Mouse (Mus musculus) urinary bladder, adult 18-20 months (tissue): Measurements from ENCODE around the gene 9130230L23Rik.
"Not testable (repeated sequence)": the region's sequence is repeated elsewhere in the genome, so short reads cannot be mapped to it uniquely, and the experiment has no call there.

Experiments used
- DNase-seq, 2 experiments: peaks; one replicate each; pipeline ENCODE4 v3.0.0; 2022; ENCODE audit warnings: low spot score in 2 of 2, mixed read lengths in 2 of 2

The 9130230L23Rik gene

DNA sequence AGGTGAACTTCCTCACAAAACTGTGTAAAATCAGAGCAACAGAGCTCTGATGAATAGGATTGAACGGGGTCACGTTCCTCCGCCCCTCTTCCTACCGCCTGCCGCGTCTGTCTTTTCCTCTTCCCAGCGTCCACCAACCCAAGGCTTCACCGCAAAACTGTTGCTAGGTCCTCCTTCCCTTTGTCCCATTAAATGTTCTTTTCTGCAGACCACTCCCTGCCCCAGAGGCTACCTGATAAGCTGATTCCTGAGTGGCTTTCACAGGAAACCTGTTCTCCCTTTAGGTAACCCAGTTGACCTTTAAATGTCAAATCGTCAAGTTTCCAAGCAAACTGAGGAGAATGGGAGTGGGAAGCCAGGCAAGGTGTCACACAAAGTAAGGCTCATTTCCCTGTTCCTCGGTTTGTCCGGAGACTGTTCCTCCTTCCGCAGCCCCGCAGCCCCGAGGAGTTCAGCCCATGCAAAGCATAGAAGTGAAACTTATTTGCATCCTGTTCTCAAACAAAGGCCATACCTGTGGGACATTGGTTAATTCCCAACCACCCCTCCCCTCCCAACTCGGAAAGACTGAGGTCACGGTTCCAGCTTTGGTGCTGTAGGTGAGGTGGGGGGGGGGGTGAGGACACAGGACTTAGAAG is 1.1 kb upstream of the 9130230L23Rik start:
- DNase-seq = peak in 1 of 2 experiments; percentile 20

DNA sequence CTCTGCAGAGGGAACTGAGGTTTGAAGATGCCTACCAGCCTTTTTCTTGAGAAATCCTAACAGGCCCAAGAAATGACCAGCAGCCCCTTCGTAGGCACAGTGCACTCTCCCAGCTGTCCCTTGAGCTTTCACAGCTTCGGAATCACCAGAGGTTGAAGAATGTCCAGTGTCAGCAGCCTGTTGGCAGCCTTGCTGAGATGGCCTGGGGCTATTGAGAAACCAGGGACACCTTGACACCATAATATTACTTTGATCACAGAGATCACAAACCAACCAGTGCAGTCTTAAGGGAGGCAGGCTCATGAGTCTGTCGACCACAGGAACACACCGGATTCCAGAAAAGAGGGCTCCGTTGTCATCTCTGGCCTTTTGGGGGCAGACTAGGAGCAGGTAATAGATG is 2.9 kb downstream of the 9130230L23Rik start:
- DNase-seq = no peak

DNA sequence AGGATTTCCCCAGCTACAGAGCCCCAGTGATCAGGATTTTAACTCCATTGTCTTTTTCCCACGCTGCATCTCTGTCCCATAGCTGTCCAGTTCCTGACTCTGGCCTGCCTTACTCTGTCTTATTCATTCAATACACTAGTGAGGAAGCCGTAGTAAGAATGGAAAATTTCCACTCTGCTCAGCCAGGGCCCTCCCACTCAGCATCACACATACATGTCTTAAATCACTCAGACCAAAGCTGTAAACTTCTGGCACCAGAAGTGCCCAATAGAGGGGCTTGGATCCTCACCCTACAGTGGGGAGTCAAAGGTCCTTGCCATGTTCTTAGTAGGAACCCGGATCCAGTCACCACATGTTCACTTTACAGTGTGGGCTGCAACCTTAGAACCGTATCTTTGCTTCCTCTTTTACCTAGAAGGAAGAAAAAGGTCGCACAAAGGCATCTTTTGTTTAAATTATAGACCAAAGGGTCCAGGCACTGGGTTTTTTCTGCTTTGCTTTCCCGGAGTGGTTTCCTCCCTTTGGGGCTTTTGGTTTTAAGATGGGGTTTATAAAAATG is 3.4 kb downstream of the 9130230L23Rik start:
- DNase-seq = no peak

DNA sequence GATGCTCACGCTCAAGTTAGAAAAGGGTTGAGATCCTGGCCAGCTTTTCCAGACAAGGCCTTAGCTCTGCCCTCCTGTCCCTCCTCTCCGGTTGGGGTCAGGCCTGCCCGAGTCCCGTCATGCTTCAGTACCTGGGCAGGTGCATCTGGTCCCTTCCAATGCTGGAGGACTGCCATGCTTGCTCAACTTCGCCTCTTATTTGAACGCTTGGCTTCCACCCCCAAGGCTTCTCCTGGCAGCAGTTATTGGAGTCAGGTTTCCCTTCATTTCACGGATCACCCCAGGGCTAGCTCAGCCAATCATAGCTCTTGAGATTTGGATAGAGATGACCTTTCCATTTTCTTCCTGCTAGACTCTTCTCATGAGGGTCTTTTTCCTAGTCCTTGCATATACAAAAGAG is 4.0 kb downstream of the 9130230L23Rik start:
- DNase-seq = no peak

DNA sequence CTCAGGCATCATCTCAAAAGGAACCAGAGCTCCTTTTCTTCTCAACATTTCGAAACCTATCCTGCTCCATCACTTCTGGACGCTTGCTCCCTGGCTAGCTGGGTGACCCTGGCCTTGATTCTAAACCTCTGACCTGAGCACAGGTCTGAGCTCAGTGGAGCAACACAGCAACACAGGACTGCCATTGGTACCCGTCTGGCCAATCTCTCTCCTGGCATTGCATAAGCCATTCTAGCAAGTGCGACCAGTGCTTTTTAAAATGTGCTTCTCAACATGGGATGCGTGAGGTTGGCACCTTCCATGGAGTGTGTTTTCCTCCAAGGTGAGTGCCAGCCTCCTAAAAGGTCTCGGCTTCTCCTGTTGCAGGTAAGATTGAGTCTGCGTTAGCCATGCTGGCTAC is 5.0 kb downstream of the 9130230L23Rik start:
- no peak for DNase-seq

DNA sequence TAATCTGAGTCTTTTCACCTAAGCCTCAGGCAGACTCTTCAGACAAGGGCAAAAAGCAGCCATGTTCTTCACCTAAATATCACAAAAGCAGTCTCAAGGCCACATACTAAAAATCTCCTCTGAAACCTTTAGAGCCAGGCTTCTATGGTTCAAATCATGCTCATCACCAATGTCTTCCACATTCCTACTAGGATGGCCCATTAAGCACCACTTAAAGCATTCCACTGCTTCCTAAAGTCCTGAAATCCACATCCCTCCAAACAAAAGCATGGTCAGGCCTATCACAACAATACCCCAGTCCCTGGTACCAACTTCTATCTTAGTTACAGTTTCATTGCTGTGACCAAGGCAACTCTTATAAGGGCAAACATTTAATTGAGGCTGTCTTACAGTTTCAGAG is 6.3 kb downstream of the 9130230L23Rik start:
- DNase-seq = no peak

DNA sequence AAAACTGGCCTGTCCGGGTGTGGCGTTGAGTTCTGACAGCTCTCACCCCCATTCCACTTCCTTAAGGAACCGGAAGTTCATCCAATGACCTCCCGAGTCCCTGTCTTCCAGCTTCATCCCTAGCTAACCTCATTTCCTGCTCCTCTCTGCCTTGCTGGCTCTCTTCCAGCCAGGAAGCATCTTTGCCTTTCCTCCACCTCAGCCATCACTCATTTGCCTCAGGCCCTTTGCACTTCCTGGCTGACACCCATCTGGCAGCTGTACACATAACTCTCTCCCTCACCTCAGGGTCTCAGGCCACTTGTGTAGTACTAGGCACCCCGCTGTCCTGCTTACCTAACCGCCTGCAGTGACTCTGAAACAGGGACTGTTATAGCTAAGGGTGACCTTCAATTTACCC is 9.4 kb downstream of the 9130230L23Rik start:
- DNase-seq = no peak

DNA sequence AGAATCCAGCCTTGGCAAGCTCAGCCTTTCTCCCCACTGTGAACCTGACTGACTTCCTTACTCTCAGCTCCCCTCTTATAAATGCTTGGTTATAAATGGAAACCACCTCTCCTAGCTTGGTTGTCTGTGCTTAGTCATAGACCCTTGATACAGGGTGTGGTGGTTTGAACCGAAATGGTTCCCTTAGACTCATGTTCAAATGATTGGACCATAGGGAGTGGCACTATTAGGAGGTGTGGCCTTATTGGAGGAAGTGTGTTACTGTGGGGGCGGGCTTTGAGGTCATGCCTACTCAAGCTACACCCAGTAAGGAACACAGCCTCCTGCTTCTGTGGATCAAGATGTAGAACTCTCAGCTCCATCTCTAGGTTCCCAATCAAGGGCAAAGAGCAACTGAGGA is 12.9 kb downstream of the 9130230L23Rik start:
- no peak for DNase-seq

DNA sequence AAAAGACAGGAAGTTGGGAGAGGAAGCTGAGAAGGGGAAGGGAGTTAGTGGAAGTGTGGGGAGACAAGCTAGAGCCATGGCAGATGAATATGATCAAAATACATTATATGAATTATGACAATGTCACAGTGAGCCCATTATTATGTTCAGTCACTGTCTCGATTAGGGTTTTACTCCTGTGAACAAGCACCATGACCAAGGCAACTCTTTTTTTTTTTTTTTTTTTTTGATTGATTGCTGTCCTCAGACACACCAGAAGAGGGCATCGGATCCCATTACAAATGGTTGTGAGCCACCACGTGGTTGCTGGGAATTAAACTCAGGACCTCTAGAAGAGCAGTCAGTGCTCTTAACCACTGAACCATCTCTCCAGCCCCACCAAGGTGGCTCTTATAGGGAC is 17.1 kb downstream of the 9130230L23Rik start:
- not testable (repeated sequence) for DNase-seq

DNA sequence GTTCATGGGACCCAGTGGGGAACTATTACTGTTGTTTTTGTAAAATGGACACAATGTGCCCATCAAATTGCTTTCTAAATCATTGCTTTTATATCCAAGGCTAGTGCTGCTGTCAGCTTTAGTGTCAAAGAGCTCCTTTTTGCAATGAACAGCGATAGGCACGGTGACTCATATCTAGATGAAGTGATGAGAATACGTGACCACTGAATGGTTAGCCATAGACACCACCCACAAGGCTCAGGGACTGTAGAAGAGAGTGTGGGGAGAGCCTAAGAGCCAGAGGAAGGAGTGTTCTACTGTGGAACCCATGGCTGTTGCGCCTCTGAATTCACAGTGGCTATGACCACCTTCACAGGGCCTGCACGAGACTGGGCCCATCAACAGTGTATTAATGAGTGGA is 17.7 kb downstream of the 9130230L23Rik start:
- no peak for DNase-seq

DNA sequence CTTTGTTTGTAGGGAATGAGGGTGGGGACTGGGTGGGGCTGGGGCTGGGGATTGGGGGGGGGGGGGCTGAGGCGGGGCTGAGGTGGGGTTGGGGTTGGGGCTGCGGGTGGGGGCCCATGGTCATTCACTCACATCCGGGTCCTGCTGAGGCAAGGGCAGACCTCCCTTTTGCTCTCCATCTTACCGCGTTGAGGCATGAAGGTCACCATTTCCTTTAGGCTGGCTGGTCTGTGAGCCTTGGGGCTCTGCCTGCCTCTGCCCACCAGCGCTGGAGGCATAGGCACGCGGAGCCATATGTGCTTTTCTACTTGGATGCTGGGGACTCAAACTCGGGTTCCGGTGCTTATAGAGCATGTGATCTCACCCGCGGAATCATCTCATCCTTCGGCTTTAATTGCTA is 28.4 kb downstream of the 9130230L23Rik start:
- DNase-seq = no peak

DNA sequence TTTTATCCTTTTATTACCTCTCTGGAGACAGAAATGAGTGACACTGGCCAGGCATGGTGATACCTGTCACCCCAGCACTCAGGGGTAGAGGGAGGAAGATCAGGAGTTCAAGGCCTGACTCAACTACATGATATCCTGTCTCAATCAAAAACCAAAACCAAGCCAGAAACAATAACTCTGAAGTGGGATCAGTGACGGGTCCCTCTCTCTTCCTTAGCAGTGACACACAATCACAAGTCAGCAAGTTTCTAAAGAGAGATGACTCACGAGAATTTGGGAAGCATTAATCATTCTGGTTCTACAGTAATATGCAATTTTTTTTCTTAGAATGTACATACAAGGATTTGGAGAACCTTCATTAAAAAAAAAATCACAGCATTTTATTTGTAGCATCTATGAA is 30.9 kb downstream of the 9130230L23Rik start:
- DNase-seq = no peak

DNA sequence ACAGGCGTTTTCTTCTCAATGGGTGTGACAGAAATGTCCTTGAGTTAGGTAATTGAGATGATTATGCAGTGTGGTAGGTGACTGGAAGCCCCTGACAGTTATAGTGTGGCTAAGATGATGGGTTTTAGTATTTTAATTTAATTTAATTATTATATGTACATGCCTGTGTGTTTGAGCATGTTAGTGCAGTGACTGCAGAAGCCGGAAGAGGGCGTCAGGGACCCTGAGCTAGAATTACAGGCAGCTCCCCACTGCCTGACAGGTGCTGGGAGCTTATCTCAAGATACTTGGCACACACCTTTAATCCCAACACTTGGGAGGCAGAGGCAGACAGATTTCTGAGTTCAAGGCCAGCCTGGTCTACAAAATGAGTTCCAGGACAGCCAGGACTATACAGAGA is 36.1 kb downstream of the 9130230L23Rik start:
- no peak for DNase-seq

DNA sequence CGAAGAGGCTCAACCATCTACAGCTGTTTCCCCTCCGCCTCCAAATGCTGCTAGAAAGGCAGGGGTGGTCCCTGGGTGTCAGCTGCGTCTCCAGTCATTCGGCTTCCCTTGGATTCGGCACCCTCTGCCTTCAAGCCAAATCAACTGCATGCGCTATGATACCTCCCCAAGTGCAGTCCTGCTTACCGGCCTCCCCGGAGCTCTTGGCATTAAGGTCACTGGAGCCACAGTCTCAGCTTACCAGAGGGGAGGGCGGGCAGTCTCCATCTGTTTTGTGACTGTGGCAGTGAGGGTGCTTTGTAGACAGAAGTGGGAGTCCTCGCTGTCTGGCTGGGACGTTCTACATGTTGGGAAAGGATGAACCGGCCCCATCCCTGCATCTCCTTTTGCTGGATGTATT is 37.0 kb downstream of the 9130230L23Rik start:
- DNase-seq = no peak

DNA sequence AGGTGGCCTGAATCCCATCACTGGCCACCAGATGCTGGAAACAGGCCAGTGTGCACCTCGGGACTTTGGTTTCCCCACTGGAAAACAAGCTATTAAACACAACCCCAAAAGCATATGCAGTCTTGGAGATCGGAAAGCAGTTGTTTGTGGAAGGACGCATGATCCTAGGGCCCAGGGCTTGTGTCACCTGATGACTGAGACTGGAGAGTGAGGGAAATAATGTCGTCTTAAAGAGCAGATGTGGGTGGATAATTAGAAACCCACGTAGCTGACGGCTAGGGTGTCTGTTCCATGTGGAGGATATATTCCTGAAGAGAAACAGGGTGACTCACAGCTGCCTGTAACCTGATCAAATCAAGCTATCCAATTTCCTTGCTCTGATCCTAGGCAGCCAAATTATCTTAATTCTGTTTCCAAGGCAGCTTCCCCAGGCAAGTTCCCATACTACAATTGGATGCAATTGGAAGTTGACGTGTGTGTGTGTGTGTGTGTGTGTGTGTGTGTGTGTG is 38.3 kb downstream of the 9130230L23Rik start:
- no peak for DNase-seq

DNA sequence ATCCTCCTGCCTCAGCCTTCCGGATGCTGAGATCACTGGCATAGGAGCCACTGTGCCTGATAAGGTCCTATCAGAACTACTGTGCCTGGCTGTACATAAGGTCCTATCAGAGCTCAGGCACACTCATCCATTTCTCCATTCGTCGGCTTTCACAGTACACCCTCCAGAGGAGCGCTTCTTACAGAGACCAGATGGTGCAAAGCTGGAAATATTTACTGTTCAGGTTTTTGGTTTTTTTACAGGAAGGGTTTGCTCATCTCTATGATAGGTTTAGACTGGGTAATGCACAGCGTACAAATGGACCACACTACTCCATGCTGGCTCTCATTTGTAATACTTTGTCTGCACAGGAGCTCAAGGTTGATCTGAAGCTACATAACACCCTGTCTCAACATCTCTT is 40.8 kb downstream of the 9130230L23Rik start:
- DNase-seq = no peak

DNA sequence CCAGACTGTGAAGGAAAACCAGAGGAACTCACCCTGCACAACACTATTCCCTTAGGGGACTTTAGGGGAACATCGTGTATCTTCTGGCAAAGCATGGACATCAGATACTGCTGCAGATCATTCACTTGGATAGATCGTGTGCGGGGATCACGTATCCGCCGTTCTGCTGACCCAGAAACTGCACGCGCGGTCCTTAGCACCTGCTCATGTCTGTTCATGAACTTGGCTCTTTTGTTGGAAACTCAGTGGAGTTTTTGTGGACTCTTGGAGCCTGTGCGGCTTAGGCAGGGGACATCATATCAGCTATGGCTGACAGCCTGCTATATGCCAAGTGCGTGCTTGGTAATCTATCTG is 43.5 kb downstream of the 9130230L23Rik start:
- DNase-seq = no peak

DNA sequence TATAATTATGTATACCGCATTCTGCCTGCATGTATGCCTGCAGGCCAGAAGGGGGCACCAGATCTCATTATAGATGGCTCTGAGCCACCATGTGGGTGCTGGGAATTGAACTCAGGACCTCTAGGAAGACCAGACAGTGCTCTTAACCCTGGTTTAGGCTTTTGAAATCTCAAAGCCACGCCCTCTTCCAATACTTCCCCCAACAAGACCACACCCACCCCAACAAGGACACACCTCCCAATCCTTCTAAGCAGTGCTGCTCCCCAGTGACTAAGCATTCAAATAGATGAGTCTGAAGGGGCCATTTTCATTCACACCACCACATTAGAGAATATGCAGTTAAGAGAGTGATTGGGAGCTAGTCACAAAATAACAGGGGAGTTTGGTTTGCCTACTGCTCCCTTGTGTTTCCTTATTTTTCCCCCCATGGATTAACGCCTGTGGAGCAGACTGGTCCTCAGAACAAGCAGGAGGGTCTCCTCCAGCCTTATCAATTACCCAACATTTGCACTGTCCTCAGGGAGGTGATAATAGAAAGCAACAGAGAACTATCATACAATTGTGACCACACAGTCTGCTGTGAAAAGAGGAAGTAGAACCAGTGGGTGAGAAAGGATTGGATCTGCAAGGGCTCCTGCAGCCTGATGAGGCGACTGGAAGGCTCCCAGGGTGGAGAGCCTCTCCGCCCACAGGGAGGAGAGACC is 44.0 kb downstream of the 9130230L23Rik start:
- DNase-seq = no peak

DNA sequence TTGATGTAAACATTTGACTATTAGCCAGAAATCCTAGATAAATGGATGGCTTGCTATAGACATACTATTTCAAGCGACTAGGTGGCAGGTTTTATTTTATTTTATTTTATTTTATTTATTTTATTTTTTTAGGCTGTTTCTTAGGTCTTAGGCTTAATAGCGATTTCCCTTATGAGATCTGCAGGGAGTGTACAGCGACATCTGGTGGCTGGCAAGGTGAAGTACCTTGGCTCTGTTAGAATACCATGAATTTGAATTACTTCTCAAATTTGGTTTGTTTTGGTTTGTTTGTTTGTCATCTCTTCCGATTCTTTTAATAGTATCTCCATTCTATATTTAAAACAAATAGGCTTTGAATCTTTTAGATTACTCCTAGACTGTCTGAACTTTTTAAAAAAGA is 45.5 kb downstream of the 9130230L23Rik start:
- no peak for DNase-seq

DNA sequence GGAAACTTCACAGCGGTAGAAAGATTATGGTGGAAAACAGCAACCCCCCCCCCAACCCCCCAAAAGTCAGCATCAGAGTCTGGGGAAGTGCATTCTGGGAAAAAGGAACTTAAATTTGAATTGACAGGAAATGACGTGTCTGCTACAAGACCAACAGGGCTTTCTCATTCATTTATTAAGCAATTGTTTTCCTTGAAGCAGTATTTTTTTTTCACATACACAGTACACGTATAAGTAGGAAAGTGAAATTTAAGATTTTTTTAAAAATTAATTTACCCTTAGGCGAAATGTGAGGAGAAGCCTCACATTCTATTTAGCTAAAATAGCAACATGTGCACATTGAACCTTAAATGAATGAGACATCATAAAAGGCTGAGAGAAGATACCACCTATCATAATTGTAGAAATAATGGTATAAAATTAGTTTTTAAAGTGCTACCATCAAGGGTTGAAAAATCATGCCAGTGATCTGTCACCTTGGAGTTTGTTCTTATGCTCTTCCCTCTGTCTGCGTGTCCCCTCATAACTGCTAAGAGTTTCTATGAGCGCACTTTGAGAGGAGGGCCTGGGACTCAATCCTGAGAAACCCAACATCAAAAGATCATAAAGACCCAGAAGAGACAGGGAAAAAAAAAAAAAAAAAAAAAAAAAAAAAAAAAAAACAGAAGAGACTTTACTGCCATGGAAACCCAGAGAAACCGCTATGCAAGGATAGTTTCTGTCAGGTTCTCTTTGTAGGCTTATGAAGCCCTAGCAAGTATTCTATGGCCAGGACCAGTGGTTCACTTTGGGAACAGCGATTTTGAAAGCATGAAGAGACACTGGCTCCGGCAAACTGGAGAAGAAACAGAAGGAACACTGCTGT is 47.7 kb downstream of the 9130230L23Rik start:
- DNase-seq = no peak

DNA sequence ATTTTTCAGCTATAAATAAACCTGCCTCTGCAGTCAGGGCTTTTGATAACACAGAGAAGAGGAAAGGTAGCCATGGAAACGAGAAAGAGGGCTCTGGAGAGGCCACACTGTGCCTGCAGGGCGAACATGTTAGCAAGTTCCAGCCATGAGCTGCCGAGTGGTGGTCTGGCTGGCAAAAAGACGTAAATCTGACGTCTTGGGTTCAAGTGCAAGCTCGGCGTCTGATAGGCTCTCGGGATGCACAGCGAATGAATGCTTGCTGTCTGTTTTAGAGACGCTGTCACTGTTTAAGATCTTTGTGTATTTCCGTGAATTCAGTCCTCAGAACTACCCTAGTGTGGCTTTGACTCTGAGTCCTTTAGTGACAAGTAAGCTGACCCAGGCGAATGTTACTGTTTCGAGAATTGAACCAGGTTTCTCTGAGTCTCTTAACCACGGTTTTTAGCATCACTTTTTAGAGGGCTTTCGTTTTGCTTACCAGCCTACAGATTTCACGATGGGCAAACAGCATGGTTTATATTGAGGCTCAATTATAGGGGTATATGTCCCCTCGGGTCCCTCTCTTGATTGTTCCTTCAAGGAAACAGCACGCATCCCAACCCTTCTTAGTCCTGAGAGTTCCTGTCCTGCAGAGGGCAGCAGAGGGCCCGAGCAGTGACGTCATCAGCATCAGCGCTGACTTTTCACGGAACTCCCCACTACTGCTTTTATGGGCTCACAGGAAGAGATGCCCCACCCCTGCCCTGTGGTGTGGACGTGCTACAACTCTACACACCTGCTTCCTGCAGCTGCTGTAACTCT is 48.5 kb downstream of the 9130230L23Rik start:
- DNase-seq = peak; percentile 67 to 73
